Mouse (Mus musculus) cerebellum, adult 9-10 months (tissue): ENCODE data around the gene Tomm20.

Experiments used
- DNase-seq: peaks from one replicate; pipeline ENCODE4 v3.0.0; 2022

Gene Tomm20

GRCm38 (mm10) chr8:126961516-126961915, 15.9 kb upstream of the Tomm20 start:
- no peak for DNase-seq

- DNase-seq: no peak
Observed at GRCm38 (mm10) chr8:126951900-126952636, 6.4 kb upstream of the Tomm20 start.

DNA sequence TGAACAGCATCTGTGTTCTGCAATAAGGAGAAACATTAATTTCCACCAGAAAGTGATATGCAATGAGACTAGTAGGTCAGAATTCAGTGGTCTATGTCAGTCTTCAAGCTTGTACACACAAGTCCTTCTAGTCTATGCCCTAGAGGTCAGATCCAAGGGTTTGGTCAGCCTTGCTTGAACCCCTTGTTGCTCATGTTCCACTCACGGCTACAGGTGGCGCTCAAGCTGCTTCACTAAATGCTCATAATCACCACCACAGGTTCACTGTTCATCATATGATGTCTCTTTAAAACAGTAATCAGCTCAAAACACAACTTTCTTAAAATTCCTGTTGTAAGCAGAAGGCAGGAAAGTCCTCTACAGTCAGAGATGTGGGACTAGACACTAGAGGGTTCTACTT, 3.9 kb upstream of the Tomm20 start:
- no peak for DNase-seq

DNA sequence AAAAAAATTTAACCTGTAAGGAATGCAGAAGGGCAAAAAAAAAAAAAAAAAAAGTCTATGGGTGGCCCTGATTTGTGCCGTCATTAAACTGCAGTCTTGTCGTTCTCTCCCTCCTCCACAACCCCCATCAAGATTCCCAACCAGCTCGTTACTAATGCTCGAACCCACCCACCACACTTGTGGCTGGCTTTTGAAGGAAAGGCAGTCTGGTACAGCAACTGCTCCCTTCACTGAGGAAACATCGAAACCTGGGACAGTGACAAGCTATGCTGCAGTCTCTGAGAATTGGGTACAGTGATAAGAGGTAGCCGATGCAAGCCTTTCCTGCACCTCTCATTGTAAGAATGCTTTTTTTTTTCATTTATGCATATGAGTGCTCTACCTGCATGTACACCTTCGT, 800 bp upstream of the Tomm20 start:
- peak; percentile 43 for DNase-seq

DNA sequence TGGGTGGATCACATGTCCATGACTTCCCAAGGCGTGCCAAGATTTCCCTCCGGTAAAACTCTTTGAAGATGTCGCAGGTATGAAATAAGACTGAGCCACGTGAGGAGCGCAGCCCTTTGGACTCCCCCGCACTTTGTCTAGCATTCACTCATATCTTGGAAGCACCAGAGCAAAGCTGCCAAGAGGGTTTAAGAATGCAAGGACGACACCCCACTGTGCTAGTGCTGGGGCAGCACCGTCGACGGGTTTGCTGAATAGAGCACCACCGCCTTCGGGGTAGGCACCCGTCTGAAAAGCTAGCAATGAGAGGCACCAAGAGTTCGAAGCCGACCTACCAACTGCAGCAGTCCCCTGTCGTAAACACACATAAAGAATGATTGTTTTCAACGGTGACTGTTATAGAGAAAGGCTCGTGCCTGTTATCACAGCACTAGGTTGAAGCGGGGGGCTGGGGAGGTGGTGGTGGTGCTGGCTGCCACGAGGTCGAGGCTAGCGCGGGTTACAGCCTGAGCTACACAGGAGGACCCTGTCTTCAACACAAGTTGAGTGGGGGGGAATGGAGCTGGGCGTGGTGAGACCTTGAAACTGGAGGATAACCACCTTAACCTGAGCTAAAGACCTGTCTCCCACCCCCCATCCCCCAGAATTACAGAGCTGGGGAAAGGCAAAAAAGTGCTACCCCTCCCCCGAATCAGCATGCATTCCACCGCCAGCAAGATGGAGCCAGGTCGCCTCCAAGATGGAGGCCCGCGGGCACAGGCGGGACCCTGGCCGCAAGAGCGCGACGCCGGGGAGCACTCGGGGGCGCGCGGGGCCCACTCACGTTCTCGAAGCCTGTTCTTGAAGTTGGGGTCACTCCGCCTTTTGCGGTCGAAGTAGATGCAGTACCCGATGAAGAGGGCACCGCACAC, 608 bp downstream of the Tomm20 start:
- DNase-seq: peak; percentile 58

DNA sequence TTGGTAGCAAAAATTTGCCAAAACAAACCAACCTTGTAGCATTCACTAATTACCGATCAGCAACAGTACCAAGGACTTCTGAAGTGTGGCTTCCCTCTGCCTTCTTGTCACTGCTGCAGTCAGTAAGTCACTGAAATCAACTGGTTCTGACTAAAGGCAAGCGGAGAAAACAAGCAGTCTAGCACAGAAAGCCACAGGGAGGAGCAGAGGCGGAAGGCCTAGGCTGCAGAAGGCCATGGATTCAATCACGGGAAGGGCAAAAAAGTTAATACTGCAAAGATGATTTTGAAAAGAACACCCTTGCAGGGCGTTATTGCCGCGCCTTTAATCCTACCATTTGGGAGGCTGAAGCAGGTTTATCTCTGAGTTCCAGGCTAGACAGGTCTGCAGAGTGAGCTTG, 2.1 kb downstream of the Tomm20 start:
- no peak for DNase-seq

GRCm38 (mm10) chr8:126937337-126937736, 8.3 kb downstream of the Tomm20 start:
- no peak for DNase-seq

GRCm38 (mm10) chr8:126935932-126936331, 9.7 kb downstream of the Tomm20 start:
- no peak for DNase-seq

- DNase-seq: no peak
Observed at GRCm38 (mm10) chr8:126935387-126935786, 10.3 kb downstream of the Tomm20 start.

GRCm38 (mm10) chr8:126932656-126933055, 13.0 kb downstream of the Tomm20 start:
- no peak for DNase-seq

DNA sequence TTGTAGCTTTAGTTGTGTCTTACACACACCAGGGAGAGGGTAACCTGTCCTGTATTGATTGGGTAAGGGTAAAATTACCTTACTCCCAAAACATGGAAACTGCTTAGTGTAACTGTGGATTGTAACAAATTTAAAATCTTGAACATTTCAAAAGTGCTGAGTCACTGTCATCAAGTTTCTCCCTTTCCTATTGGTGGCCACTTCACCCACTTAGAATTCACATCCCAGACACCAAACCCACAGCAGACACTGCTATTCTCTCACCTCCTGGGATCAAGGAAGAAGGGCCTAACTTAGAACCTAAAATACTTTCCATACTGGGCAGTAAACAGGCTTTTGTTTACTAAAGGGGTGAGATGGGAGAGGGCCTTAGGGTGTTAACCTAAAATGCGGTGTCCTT, 13.4 kb downstream of the Tomm20 start:
- DNase-seq: no peak

GRCm38 (mm10) chr8:126931720-126932119, 13.9 kb downstream of the Tomm20 start:
- DNase-seq: no peak

- peak; percentile 75 for DNase-seq
Observed at GRCm38 (mm10) chr8:126929607-126930161, 16.0 kb downstream of the Tomm20 start.

GRCm38 (mm10) chr8:126928755-126929505, 16.7 kb downstream of the Tomm20 start:
- no peak for DNase-seq

DNA sequence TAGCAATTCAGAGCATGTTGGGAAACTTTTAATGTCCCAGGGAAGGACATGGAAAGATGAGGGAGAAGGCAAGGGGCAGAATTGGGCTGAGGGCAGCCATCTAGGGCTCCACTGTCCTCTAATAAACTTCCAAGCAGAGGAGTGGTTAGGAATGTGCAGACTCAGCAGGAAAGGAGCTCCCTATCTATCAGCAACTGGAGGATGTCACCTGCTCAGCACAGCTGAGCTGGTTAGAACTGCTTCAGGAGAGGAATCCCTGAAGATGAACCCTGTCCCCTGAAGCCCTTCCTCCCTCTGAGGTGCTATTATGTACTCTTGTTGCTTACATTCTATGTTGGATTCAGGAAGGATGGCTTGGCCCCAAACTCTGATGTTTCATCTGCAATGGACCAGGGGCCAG, 17.6 kb downstream of the Tomm20 start:
- no peak for DNase-seq

DNA sequence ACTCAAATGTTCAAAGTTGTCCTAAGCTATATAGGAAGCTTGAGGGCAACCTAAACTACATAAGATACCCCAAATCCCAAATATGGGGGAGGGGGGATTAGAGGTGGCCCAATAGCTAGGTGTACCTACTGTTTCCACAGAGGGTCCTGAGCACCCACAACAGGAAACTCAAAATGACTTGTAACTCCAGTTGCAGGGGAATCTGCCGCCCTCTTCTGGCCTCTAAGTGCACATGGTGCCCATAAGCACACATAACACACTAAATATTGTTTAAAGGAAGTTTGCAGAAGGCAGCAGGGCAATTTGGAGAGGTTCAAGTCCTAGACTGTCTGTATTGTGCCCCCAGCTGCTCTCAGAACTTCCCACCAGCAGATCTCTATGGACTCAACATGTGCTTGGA, 18.6 kb downstream of the Tomm20 start:
- no peak for DNase-seq

GRCm38 (mm10) chr8:126922981-126923380, 22.7 kb downstream of the Tomm20 start:
- no peak for DNase-seq

DNA sequence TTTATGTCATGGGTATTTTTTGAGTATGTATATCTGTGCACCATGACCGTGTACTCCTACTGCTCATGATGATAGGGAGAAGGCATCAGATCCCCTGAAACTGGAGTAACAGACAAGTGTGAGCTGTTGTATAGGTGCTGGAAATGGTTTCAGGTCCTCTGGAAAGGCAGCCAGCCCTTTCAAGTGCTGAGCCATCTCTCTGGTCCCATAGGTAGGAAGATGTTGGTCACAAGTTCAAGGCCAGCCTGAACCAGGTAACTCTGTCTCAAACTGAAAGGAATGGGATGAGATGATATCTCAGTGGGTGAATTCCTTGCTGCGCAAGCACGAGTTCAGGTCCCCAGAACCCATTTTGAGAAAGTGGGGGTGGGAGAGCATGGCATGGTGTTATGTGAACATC, 24.2 kb downstream of the Tomm20 start:
- DNase-seq: no peak

DNA sequence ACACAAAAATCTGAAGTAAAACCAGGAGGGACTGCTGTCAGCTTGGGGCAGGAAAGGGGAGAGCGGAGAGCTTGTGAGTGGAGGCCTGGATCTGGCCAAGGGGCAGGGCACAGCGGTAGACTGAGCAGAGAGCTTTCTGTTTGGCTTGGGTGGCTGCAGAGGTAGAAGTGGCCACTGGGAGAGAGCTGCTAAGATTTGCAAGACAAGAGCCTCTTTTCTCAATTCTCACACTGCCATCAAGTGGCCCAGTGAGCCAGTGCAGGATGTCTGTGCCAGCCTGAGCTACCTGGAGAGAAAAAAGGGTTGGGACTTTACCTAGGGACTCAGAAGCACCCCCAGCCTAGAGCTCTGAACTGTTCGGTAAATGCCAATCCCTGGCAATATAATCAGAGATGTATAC, 24.8 kb downstream of the Tomm20 start:
- DNase-seq: peak; percentile 85

GRCm38 (mm10) chr8:126920386-126920785, 25.3 kb downstream of the Tomm20 start:
- DNase-seq: no peak

DNA sequence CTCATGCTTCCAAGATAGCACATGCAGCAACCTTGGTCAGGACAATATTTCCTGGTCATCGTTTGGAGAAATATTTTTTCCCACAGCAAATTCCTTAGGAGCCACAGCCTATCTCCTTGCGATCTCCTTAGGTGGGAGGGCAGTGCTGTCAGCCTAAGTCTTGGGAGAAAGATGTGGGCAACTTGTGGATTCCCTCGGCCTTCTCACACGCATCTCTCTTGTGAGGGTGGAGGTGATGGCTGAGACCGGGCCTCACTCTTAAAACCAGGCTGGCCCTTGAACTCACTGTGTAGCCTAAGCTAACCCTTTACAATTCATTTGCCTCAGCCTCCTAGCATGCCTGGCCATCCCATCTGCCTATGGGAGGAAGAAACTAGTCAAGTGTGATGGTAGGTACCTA, 25.9 kb downstream of the Tomm20 start:
- no peak for DNase-seq

DNA sequence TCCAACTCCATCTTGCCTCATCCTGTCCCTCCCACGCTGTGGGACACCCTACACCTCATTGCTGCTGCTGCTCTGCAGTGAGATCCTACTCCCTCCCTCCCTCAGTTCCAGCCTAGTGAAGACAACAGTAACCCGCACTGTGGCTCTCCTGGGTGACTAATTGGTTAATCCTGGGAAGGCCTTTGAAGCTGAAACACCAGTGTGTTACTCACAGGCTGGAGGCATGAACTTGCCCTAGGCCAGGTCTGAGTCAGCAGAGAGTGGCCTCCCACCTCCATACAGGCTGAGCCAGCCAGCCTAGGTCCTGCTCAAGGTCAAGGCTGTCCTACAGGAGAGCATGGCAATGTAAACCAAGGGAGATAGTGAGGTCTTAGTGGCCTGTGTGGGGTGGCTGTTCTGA, 26.4 kb downstream of the Tomm20 start:
- DNase-seq: no peak

- DNase-seq: no peak
Observed at GRCm38 (mm10) chr8:126918356-126918755, 27.3 kb downstream of the Tomm20 start.
